Mouse (Mus musculus): ENCODE data around the gene Ppdpf.
A peak's percentile ranks its signal among the peaks of the same experiment; 100 is the strongest.

GRCm38 (mm10) chr2:181219538-181220216 lies 32.6 kb downstream of the Ppdpf start, which contains the start of gene Fndc11:
- TF ChIP-seq ZMIZ1 (IDR thresholded peaks at IDR 0.05; ENCODE audit: low read depth, low read length) = no peak; the same call in 1 of the 2 replicates
- TF ChIP-seq ZC3H11A (IDR thresholded peaks at IDR 0.05; ENCODE audit: low read depth, low read length) = no peak
- TF ChIP-seq POLR2A (IDR thresholded peaks at IDR 0.05; ENCODE audit: low read depth, low read length) = no peak; the same call in 1 of the 2 replicates
- no peak for TF ChIP-seq TBP (conservative IDR thresholded peaks at IDR 0.05; ENCODE audit: low read depth, low read length)
- TF ChIP-seq ETS1 (conservative IDR thresholded peaks at IDR 0.05; ENCODE audit: low read depth, low read length) = no peak
- peak in 1 of 2 experiments; percentile 42; a peak in 2 of 4 replicates for TF ChIP-seq CTCF (conservative IDR thresholded peaks at IDR 0.05 in 1 of 2, IDR thresholded peaks at IDR 0.05 in 1 of 2; ENCODE audit: low read depth in 2 of 2, low read length in 2 of 2)
- TF ChIP-seq POLR2AphosphoS2 (IDR thresholded peaks at IDR 0.05; ENCODE audit: low read depth, low read length) = no peak
- TF ChIP-seq MEF2A (IDR thresholded peaks at IDR 0.05; ENCODE audit: borderline replicate concordance, low read depth, low read length) = no peak
